In the genomic region with DNA sequence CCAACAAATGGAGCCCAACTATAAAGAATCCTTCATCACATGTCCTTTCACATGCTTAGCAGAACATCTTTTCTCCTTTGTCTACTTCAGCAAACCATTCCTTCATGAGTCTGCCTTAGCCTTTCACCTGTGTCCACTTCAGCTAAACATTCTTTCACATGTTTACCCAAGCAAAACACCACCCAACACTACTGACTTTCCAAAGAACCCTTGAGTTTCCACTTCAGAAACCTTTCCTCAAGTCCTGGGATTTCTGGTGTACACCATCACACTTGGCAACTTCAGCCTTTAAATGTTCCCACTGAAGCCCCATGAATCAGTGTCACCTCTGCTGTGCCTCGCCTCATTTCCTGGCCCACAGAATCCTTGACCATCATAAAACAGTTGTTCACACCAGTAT, we compare ENCODE assay signal across 28 mouse cellular contexts.
"Had no signal": no experiment of that assay in that cellular context is flagged by ENCODE, and none has a peak within 500 bp of the region (broad histone marks: within the 10 kb centered on the region; RNA-seq: fewer than 3 reads in every experiment).

No protein-coding gene starts in this region.

- H3K4me2 ChIP-seq: embryonic facial prominence, embryonic 12.5 days; embryonic facial prominence, embryonic 13.5 days; embryonic facial prominence, embryonic 15.5 days; forebrain, embryonic 12.5 days; forebrain, embryonic 13.5 days; forebrain, embryonic 15.5 days had no signal

- H3K27ac ChIP-seq: embryonic facial prominence, embryonic 10.5 days; embryonic facial prominence, embryonic 12.5 days; embryonic facial prominence, embryonic 13.5 days; embryonic facial prominence, embryonic 15.5 days; forebrain, embryonic 10.5 days; forebrain, embryonic 12.5 days; forebrain, embryonic 13.5 days; forebrain, embryonic 15.5 days; gastrocnemius, adult 2 months had no signal

- H3K9ac ChIP-seq: embryonic facial prominence, embryonic 12.5 days; embryonic facial prominence, embryonic 13.5 days; embryonic facial prominence, embryonic 15.5 days; forebrain, embryonic 12.5 days; forebrain, embryonic 13.5 days; forebrain, embryonic 15.5 days; forebrain, postnatal 0 days had no signal

- DNase-seq: cerebellum, adult 18-20 months; cerebellum, adult 2 months; cerebellum, adult 8-10 months; cerebellum, adult 9-10 months; cerebellum, adult 9-11 months; cerebellum, postnatal 10 days; cerebellum, postnatal 14 days; cerebellum, postnatal 25 days; cerebellum, postnatal 36 days; embryo, embryonic 11 days; forebrain, postnatal 0 days; gastrocnemius, adult 2 months; gastrocnemius, postnatal 10 days; gastrocnemius, postnatal 14 days; gastrocnemius, postnatal 25 days; gastrocnemius, postnatal 36 days; heart, adult 11 months had no signal

- H3K4me3 ChIP-seq: embryonic facial prominence, embryonic 10.5 days; embryonic facial prominence, embryonic 12.5 days; embryonic facial prominence, embryonic 13.5 days; embryonic facial prominence, embryonic 15.5 days; erythroblast, embryonic 14.5 days; forebrain, embryonic 10.5 days; forebrain, embryonic 12.5 days; forebrain, embryonic 13.5 days; forebrain, embryonic 15.5 days; gastrocnemius, adult 2 months had no signal

- ATAC-seq: forebrain, embryonic 13.5 days; forebrain, embryonic 14.5 days; forebrain, embryonic 15.5 days; forebrain, embryonic 16.5 days; forebrain, postnatal 0 days had no signal

- H3K36me3 ChIP-seq: embryonic facial prominence, embryonic 10.5 days; embryonic facial prominence, embryonic 12.5 days; embryonic facial prominence, embryonic 13.5 days; embryonic facial prominence, embryonic 15.5 days; forebrain, embryonic 10.5 days; forebrain, embryonic 12.5 days; forebrain, embryonic 15.5 days had no signal

- H3K4me1 ChIP-seq: embryonic facial prominence, embryonic 10.5 days; embryonic facial prominence, embryonic 12.5 days; embryonic facial prominence, embryonic 13.5 days; embryonic facial prominence, embryonic 15.5 days; forebrain, embryonic 10.5 days; forebrain, embryonic 12.5 days; forebrain, embryonic 13.5 days; forebrain, embryonic 15.5 days had no signal

- H3K9me3 ChIP-seq: embryonic facial prominence, embryonic 10.5 days; embryonic facial prominence, embryonic 12.5 days; embryonic facial prominence, embryonic 13.5 days; embryonic facial prominence, embryonic 15.5 days; forebrain, embryonic 10.5 days; forebrain, embryonic 12.5 days; forebrain, embryonic 13.5 days; forebrain, embryonic 15.5 days had no signal

- H3K27me3 ChIP-seq: embryonic facial prominence, embryonic 12.5 days; embryonic facial prominence, embryonic 15.5 days; forebrain, embryonic 12.5 days; forebrain, embryonic 13.5 days; forebrain, embryonic 15.5 days had no signal
